Mouse (Mus musculus) frontal cortex, adult 2 months (tissue): ENCODE data around the gene Nrm. TPM values are rescaled to one million over a fixed set of nuclear protein-coding genes. Genes with fewer than 3 reads are reported as not detected.
"Not testable (repeated sequence)": the region's sequence is repeated elsewhere in the genome, so short reads cannot be mapped to it uniquely, and the experiment has no call there.

Experiments used
- DNase-seq, 2 experiments: peaks; one replicate each; pipeline ENCODE4 v3.0.0; 2022; ENCODE audit warnings: low spot score in 1 of 2; ENCODE audit errors: extremely low spot score in 1 of 2
- polyA plus RNA-seq: library from polyadenylated mRNA; depleted of rRNA; stranded (reverse); fragments of >200 nt; gene quantifications from 2 replicates; pipeline ENCODE4 v1.2.3, GENCODE M21; 2012

The Nrm gene
- polyA plus RNA-seq, 1 experiment = 9.0 TPM

DNA sequence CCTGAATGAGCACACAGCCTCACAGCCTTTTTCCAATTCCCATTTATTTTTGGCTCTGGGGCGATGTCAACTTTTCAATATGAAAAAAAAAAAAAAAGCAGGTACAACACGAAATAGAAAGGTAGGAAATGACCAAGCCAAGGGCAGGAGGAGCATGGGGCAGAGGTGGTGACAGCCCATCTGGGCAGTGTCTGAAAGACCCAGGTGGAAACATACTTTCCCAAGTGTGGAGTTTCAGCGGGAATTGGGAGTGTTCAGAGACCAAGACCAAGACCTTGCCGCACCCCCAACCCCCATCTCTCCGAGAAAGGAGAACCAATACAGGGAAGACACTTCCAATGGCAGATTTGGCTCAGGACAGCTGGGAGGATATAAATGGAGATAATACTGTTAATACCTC, 27.2 kb upstream of the Nrm start:
- no peak for DNase-seq

DNA sequence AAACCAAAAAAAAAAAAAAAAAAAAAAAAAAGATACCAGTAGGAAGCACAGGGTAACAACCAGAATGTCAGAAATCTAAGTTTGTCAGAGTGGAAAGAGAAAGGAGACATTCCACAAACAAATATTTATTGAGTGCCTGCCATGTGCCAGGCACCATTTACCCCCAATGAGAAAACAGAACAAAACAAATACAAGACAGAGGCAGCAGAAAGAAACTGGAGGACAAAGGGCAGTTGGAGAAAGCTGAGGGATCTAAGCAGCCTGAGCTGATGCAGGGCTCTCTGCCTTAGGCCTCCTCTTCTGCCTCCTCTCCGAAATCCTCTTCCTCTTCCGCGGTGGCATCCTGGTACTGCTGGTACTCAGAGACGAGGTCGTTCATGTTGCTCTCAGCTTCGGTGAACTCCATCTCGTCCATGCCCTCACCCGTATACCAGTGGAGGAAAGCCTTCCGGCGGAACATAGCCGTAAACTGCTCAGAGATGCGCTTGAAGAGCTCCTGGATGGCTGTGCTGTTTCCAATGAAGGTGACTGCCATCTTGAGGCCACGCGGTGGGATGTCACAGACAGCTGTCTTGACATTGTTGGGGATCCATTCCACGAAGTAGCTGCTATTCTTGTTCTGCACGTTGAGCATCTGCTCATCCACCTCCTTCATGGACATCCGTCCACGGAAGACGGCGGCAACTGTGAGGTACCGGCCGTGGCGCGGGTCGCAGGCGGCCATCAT, 26.3 kb upstream of the Nrm start:
- DNase-seq = peak in 1 of 2 experiments; percentile 56

DNA sequence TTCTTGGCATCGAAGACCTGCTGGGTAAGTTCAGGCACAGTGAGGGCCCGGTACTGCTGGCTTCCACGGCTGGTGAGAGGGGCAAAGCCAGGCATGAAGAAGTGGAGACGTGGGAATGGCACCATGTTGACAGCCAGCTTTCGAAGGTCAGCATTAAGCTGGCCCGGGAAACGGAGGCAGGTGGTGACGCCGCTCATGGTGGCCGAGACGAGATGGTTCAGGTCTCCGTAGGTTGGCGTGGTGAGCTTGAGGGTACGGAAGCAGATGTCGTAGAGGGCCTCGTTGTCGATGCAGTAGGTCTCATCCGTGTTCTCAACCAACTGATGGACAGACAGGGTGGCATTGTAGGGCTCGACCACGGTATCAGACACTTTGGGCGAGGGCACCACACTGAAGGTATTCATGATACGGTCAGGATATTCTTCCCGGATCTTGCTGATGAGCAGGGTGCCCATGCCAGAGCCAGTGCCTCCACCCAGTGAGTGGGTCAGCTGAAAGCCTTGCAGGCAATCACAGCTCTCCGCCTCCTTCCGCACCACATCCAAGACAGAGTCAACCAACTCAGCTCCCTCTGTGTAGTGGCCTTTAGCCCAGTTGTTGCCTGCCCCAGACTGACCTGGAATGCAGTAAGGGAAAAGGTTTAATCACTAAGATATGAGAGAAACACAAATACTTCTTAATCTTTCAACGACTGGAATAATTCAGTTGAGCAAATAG, 25.5 kb upstream of the Nrm start:
- peak in 1 of 2 experiments; percentile 43 for DNase-seq

DNA sequence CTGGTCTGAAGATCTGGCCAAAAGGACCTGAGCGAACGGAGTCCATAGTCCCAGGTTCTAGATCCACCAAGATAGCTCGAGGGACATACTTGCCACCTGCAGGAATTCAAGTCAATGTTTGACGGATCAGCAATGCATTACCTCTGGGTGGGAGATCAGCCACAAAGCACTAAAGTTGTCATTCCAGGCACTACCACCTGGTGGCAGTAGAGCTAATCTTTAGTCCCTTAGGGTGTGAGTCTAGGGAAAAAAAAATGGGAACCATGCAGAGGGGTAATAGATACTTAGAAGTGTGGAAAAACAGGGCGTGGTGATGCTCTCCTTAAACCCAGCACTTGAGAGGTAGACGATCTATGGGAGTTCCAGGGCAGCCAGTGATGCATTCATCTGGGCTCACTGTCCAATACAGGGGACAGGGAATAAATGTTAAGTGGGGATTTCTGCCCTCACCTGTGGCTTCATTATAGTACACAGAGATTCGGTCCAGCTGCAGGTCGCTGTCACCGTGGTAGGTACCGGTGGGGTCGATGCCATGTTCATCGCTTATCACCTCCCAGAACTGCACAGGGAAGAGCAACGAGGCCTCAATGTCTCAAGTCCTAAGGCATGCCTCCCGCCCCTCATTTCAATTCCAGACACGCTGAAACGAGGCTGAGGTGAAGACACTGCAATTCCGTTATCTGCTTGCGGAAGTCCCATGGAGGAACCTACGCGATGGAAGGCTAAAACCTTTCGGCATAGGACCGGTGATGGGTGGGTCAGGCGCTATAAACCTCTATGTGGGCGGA, 24.7 kb upstream of the Nrm start:
- DNase-seq = peak; percentile 81 to 97

DNA sequence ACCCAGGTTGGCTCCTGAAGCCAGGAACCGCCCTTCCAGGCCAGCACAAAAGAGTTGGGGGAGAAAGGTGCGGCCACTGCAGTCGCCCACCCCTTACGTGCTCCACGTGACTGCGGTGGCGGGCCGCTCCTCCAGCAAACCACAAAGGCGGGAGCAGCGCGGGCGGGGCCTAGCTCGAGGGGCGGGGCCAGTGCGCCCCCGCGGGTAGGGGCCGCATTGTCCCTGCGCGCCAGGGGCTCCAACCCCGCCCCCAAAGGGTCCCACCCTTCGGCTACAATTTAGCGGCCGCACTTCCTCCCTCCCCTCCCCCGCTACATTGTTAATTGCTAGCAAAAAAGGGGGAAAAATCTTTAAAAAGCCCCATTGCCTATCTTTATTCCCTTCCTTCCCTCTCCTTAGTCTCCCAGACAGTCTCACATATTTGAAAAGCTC, 24.1 kb upstream of the Nrm start:
- DNase-seq = peak; percentile 75 to 88

DNA sequence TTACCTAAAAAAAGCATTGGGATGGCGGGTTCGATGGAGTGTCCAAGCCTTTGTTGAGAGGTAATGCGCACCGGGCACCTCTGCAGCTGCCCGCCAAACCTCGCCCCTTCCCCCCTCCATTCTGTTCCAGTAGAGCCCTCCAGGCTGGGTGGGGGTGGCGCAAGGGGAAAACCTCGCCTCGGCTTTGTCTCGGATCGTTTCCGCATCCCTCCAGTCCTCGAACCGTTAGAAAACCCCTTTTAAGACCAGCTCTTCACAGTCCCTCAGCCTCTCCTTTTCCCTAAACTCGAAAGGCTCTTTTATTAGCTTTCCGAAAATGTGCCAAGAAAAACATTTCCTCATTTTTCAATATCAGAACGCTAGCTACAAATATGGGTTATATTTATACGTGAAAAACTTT, 23.6 kb upstream of the Nrm start:
- DNase-seq = peak in 1 of 2 experiments; percentile 63

DNA sequence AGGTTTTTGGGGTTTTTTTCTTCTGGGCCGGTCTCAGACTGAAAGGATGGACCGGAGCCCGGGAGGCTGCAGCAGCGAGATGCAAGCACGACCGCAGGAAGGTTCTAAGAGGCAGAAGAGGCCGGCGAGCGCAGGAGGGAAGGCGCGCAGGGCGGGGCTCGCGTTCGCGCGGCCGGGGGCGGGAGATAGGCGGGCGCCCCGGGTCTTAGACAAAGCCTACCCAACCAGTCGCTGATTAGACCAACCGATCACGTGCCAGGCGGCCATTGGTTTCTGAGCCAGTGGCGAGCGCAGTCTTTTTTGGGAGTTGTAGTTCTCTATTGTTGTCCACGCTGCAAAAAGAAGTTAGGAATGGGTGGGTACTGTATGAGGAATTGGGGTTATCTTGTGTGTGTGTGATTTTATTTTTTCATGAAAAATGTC, 23.0 kb upstream of the Nrm start, which contains the start of gene Tubb5:
TSS of gene Tubb5 (minus strand) at position 185 of the 423 bp plus-strand sequence.
- peak; percentile 96 to 98 for DNase-seq

DNA sequence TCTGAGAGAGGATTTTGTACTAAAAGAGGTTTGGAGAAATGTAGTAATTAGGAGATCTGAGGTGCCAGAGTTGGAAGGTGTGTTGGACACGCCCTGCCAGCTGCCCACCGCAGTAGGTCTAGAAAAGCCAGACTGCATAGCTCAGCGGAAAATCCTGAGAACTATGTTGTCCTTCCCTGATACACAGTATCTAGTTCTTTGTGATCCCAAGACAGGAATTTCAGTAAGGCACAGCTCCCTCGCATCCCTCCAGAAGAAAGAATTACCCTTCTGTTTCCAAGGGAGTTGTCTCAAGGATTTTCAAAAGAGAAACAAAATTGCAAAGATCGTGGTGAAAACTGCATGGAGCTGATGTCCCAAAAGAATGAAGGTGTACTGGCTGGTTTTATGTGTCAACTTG, 22.5 kb upstream of the Nrm start:
- no peak for DNase-seq

DNA sequence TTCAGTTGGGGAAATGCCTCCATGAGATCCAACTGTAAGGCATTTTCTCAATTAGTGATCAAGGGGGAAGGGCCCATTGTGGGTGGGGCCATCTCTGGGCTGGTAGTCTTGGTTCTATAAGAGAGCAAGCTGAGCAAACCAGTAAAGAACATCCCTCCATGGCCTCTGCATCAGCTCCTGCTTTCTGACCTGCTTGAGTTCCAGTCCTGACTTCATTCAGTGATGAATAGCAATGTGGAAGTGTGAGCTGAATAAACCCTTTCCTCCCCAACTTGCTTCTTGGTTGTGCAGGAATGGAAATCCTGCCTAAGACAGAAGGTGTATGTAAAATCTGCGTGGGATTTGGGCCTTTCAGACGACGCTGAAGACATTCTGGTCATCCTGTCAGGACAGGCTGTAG, 22.1 kb upstream of the Nrm start:
- DNase-seq = not testable (repeated sequence)

DNA sequence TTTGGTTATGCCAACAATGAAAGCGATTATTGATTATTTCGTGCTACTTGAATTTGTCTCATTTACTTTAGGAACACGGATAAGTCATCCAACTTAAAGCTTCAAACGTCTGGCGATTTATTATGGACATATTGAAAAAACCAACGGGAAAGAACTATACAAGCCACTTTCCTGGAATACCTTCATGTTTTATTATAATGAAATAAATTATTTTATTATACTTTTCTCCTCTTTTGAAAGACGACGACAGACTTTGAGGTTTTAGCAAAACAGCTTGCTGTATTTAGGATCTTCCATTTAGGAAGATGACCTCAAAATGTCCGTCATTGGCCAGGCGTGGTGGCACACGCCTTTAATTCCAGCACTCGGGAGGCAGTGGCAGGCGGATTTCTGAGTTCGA, 20.6 kb upstream of the Nrm start:
- no peak for DNase-seq

DNA sequence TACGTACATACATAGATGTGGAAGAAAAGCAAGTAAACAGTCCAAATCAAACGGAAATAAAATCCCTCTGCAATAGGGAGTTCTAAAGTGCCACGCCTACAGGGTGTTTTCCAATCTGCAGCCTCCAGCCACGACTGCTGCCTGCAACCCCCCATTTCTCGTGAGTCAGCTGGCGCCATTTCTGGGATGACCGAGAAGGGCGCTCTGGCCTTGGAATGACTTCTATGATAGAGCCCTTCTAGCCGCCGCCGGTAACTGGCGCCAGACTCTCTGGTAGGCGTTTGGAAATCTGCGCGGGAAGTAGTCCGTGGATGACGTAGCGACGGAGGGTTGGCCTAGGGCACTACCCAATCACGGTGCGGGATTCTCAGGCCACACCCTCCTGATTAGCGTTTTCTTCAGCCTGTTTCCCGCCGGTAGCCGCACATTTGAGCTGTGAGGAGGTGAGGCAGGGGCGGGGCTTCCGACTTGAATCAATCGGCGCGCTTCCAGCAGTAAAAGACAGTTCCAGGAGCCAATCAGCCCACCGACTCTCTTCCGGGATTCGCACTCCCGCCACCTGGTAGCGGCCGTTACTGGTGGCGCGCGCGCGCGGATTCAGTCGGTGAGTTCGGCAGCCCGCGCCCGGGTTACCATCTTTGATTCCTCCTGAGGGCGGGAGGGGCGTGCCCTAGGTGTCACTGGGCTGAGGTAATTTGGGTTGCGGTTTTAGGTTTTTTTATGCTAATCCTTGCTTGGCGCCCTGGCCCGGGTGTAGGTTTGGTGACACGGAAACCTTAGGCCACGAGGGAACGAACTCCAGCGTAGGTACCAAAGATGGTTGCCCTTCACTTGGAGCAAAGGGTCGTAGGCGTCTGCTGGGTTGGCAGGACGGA, 19.8 kb upstream of the Nrm start, which contains the start of gene Mdc1:
TSS of gene Mdc1 (plus strand) at position 440 of the 875 bp plus-strand sequence.
- peak; percentile 100 for DNase-seq

DNA sequence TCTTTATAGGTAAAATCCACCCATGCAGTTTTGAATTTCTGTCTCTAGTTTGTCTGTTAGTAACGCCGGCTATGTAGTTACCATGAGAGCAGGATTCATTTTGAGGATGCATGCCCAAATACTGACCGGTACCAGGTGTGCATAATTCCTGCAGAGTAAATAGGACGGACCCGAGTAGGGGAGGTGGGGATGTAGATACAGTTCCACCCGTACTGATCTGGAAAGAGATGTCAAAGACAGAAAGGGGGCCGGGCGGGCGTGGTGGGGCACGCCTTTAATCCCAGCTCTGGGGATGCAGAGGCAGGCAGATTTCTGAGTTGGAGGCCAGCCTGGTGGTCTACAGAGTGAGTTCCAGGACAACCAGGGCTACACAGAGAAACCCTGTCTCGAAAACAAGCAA, 19.1 kb upstream of the Nrm start:
- DNase-seq = no peak

DNA sequence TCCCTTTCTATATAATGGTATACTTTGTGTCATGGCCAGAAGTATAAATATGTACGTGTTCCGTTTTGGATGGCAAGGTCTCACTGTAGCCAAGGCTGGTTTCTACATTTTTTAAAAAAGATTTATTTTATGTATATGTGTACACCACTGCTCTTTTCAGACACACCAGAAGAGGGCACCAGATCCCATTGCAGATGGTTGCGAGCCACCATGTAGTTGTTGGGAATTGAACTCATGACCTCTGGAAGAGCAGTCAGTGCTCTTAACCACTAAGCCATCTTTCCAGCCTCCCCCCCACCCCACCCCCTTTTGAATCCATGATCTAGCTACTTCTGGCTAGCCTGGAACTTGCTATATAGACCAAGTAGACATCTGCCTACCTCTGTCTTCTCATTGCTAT, 17.6 kb upstream of the Nrm start:
- DNase-seq = no peak

DNA sequence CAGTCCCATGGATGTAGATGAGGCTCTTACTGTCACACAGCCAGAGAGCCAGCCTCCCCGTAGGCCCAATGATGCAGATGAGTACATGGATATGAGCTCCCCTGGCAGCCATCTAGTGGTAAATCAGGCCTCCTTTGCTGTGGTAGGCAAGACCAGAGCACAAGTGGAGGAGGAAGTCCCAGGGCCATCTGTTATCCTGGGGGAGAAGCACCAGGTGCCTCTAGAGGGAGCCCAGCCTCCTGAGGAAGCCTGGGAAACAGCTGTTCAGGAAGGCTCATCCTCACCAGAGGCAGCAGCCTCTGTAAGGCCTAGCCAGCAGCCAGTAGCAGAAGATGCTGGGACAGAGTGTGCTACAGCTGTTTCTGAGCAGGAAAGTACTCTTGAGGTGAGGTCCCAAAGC, 13.0 kb upstream of the Nrm start:
- peak in 1 of 2 experiments; percentile 58 for DNase-seq

DNA sequence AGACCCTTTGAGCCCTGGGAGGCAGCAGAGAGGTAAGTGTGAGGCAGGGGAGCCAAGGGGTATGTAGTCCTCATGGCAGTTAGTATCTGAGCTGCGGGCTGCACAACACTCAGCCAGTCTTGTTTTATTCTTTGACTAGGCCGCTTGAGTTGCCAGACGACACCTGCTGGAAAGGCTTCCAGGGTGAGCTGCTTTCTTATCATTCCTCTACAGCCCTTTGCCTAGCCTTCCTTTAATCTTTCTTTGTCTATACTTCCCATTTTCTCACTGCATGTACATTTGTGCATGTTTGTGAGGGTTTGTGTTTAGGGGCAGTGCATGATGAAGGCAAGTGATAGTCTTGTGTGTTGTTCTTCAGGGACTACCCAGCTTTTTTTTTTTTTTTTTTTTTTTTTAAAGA, 10.1 kb upstream of the Nrm start:
- no peak for DNase-seq

DNA sequence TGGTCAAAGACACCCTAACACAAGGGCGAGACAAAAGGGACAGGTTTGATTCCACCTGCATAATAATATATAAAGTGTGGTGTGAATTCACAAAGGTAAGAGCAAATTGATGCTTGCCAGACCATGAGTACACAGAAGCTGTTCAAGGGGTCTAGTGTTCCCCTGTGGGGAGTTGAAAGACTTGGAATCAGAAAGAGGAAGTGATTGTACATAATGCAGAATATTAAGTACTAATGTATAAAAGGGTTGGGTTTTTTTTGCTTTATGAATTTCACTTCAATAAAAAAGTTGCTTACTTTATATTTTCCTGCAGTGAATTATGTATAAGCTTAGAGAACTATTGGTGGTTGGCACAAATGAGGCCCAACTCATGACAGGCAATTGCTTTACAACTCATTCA, 1.7 kb upstream of the Nrm start:
- no peak for DNase-seq

DNA sequence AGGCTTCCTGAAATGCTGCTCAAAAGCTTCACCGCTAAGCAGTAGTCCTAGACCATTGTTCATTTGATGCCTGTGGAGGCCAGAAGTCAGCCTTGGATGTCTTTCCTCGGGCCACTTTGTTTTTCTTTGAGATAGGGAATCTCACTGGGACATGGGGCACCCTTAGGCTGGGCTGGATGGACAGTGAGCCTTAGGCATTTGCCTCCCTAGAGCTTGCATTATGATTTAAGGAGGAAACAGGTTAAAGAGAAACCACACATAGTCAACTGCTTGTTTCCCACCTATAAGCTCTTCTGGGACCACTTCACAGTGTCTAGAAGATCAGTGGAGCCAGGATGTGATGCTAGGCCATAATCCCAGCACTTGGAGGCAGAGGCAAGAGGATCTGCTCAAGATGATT, 1.3 kb upstream of the Nrm start:
- no peak for DNase-seq

DNA sequence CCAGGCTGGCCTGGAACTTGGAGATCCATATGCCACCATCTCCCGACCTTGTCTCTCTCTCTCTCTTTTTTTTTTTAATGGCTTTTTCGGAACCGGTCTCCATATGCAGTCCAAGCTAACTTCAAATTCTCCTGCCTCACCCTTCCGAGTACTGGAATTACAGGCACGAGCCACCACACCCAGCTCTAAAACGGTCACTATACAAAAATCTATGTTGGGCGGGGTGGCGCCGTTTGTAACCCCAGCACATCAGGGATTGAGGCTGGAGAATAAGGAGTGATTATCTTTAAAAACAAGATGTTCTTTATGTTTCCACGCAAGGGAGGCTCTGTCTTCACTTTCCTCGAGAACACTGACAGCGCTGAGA, 304 bp upstream of the Nrm start:
- DNase-seq = no peak

DNA sequence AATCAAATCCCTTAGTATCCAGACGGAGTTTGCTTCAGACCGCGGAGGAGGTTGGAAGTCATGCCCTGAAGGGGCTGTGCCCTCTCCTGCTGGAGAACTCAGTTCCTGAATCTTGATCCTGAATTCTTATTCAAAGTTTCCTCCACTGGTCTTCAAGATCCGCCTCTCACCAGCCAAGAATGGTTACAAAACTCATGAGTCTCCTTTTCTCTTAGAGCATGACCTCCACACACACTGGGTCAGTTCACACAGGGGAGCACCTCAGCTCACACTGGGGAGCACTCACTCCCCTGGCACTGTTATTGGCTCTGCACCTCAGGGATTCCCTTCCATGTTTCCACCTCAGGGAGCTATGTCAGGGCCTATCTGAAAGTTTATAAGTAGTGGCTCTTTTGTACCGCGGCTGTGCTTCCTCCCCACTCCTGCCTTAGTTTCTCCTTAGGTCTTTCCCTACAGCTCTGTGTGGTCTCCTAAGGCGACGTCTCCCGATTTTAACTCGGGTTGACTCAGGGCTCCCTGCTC, 3.8 kb downstream of the Nrm start:
- DNase-seq = no peak
